Mouse (Mus musculus): ENCODE data around the gene Fxn. TPM values are rescaled to one million over a fixed set of nuclear protein-coding genes. Genes with fewer than 3 reads are reported as not detected.
"Not testable (repeated sequence)": the region's sequence is repeated elsewhere in the genome, so short reads cannot be mapped to it uniquely, and the experiment has no call there.

Fxn gene
- polyA plus RNA-seq, 2 experiments from 2014 or later: 13.2 to 16.9 TPM

DNA sequence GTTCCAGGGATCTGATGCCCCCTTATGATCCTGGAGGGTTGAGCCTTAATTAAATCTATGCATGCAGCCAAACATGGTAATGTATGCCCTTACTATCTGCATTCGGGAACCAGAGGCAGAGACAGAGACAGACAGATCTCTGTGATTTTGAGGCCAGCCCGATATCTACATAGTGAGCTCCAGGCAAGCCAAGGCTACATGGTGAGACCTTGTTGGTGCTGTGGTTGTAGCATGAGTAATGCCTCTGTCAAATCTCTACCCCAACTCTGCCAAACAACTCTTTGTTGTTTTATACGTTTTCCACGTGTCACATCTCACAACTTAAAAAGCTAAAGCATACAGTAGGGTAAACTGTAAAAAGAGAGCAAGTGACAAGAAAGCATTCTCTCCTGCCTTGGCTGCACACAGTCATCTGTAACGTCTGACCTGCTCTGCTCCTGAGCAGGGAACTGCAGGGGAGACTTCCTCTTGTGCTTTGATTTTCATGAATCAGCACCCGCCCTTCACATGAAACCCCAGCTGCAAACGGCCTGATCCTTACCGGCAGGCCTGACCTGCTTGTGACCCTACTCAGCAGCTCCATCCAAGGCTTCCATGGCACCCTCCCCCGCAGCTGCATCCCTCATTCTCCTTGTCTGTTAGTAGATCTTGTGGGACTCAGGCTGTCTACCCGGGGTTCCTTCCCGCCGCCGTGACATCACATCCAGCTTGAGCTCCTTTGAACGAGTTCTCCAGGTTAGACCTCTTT lies 38.4 kb downstream of the Fxn start:
- no peak for ATAC-seq

DNA sequence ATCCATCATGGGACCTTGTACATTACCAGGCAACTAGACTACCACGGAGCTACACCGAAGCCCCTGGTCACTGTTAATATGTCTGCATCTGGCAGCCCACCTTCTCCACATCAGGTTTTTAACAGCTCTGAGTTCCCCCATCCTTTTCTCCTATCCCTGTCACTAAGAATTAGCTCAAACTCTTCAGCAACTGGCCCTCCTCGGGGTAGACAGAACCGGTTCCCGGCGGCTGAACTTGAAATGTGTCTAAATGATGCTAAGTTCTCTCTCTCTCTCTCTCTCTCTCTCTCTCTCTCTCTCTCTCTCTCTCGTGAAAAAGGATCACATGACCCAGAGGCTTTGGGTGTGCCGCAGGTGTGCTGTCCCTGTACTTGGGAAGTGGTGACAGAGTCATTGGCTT lies 39.1 kb downstream of the Fxn start:
- ATAC-seq: no peak

DNA sequence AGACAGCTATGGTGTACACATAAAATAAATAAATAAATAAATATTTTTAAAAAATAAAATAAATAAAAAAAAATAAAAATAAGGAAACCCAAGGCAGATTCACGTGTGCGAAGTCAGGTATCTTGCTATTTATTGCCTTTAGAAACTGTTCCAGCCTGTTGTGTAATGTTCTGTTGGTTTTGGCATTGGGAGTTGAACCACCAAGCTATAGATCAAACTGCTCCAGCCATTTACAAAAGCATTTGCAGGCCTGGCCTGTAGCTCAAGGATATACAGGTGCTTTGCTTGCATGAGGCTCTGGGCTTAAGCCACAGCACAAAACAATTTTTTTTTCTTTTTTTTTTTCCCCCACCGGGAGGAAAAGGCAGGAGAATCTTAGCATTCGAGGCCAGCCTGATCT lies 42.4 kb downstream of the Fxn start:
- ATAC-seq: no peak

DNA sequence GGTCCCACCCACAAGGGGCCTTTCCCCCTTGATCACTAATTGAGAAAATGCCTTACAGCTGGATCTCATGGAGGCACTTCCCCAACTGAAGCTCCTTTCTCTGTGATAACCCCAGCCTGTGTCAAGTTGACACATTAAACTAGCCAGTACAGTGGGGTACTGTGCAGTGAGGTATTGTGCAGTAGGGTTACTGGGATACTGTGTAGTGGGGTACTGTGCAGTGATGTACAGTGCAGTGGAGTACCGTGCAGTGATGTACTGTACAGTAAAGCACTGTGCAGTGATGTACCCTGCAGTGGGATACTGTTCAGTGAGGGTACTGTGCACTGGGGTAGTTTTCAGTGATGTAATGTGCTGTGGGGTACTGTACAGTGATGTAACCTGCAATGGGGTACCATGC lies 48.0 kb downstream of the Fxn start:
- not testable (repeated sequence) for ATAC-seq

DNA sequence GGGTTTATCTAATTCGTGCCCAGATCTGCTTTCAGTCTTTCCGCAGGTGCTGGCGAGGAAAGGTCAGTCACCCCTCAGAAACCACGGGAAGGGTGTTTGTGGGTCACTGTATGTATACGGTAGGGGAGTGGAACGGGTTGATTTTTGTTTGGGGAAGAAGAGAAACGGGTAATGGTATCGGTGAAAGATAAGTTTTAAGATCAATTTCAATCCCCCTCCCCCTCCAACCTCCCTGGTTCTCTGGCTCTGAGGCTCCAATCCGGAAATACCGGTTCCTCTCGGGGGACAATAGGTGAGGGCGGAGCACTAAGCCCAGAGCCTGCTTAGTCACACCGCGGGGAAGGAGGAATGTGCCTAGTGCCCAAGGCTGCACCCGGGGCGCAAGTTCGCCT lies 55.1 kb downstream of the Fxn start:
- peak; percentile 51 for ATAC-seq

DNA sequence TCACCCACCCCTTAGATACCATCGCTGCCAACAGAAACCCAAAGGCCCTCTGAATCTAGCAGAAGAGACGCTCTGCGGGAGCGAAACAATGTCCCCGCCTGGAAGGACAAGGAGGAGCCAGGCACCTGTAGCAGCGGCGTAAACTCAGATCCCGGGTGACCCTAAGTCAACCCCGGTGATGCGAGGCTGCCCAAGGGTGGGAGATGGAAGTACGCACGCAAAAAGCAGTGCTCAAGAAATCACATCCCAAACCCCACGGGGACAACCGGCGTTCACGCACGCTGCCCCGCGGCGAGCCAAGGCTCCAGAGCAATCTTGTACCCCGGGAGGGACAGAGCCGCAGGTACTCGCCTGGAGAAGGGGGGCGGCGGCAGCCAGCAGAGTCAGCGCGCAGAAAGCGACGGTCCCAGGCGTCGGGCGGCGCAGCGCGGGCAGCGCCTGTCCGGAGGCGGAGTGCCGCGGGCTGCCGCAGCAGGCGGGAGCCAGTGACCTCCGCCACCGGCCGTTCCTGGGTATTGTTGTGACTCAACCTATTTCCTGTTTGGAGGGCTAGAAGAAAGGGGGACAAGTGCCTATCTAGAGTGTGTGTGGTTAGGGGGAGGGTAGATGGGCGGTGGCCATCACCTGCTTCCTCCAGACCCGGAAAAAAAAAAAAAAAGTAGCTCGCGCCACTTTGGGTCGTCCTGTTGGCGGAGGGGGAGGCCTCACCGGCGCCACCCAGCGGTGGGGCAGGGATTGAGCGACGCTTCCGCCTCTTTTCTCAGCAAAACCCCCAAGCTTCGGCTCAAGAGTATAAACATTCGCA lies 55.7 kb downstream of the Fxn start, which contains the start of gene Tjp2:
Gene Tjp2, minus strand, starts transcription at position 531 of the 805 bp plus-strand sequence.
- ATAC-seq: peak; percentile 75

DNA sequence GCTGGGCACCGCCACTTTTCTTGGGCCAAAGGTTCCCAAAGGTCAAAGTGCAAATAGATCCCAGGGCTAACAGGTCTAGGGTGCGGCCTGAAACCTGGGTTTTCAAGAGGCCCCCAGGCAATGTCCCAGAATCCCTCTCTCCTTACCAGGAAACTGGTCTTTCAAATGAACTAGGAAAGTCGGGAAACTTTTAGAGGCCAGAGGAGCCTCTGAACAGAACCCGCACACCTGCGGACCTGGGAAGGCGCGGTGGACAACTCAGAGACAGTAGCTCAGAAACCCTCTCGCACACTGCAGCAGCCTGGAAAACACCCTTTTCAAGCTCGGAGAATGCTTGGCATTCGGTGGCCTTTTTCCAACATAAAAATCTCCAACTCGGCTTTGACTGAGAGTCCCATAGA lies 56.6 kb downstream of the Fxn start:
- no peak for ATAC-seq

DNA sequence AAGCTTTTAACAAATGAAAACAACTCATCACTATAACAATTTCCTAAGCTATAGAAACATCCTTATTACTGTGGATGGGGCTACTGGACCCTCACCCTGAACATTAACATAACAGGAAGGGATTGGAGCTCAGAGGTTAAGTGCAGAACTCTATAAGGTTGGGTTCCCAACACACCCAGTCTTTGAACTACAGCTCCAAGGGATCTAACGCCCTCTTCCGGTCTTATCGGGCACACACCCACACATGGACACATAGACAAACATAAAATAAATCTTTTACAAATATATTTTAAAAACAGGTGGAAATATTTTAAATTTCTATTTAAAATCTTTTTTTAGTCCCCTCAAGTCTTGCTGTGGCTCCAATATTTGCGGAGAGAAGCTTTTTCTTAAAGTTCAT lies 59.0 kb downstream of the Fxn start:
- no peak for ATAC-seq

DNA sequence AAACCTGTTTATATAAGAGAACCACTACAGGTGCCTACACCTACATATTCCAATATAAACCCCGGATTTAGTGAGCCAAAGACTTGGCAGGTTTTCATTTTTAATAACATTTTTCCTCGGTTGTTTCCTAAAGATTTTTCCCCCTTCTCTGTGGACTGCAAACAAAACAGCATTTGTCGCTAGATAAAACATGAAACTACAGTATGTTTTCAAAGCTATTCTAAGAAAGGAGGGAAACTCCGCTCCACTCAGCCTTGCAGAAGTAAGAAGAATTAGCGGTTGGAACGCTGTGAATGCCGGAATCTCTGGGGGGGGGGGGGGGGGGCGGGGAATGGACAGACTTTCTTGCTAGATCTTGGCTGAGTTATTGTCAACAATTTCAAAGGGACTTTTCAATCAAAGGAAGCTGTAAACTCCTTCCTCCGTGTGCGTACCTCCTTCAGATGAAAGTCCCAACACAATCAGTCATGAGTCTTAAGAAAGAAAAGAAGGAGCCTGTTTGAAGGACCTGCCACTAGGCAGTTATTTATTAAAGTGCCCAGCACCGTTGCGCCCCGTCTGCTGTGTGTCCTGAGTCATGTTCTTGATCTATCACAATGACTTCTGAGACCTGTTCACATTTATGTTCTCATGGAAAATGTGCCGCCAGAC lies 59.5 kb downstream of the Fxn start:
- ATAC-seq: no peak

DNA sequence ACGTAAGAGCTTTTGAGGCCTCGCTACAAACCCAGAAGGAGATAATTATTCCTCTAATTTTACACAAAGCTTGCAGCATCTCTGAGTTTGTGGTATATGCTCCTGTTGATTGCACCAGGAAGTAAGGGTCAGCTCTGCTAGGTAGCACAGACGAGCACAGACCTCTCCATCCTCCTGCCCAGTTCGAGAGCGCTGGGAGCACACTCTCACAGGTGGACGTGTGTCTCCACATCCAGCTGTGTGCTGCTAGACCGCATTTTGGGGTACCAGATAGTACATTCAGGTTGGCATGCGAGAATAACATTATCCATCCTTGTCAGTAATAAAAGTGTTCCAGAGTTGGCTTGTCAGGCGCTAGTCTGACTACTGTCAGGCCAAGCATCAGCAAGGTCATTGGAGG lies 61.4 kb downstream of the Fxn start:
- ATAC-seq: no peak

DNA sequence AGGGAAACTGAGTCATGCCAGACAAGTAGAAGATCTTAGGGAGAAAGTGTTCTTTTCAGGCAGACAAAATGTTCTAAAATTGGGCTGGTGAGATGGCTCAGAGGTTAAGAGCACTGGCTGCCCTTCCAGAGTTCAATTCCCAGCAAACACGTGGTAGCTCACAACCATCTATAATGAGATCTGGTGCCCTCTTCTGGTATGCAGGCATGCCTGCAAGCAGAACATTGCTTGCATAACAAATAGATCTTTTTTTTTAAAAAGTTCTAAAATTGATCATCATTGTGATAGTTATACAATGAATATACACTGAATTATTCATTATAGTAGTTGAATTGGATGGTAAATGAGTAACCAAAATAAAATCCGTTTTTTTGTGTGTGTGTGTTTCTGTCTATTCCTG lies 62.1 kb downstream of the Fxn start:
- ATAC-seq: no peak

DNA sequence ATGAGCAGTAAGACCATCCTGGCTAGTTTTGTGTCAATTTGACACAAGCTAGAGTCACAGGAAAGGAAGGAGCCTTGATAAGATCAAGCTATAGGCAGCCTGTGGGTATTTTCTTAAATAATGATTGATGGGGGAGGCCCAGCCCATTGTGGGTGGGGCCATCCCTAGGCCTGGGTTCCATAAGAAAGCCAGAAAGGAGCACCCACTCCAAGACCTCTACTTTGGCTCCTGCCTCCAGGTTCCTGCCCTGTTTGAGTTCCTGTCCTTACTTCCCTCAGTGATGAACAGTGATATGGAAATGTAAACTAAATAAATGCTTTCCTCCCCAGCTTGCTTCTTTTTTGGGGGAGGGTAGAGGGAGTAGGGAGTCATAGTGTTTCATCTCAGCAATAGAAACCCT lies 62.6 kb downstream of the Fxn start:
- no peak for ATAC-seq

DNA sequence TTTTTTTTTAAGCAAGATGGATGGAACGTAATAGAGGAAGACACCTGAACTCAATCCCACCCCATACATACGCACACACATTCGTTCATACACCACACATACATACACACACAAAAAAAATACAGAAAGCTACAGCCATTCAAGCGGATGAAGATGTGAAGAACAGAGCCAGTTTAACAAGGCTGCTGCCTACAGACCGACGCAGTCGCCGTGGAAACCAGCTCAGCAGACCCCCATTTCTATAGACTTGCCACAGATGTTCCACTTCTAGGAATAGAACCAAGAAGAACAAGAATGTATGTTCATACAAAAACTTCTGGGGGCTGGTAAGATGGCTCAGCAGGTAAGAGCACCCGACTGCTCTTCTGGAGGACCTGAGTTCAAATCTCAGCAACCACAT lies 63.6 kb downstream of the Fxn start:
- ATAC-seq: no peak

DNA sequence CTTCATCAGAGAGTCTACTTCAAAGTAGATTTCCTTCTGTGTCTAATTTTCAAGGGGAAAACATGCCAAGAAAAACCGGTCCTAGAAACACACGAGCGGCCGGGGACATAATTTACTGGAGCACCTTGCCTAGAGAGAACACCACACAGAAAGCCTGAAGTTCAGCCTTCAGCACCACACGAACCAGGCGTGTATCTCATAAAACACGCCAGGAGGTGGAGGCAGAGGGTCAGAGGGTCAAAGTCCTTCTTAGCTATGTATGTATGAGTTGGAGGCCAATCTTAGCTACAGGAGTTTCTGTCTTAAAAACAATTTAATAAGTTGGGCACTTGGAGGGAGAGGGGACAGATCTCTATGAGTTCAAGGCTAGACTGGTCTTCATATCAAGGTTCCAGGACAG lies 65.5 kb downstream of the Fxn start:
- ATAC-seq: no peak

DNA sequence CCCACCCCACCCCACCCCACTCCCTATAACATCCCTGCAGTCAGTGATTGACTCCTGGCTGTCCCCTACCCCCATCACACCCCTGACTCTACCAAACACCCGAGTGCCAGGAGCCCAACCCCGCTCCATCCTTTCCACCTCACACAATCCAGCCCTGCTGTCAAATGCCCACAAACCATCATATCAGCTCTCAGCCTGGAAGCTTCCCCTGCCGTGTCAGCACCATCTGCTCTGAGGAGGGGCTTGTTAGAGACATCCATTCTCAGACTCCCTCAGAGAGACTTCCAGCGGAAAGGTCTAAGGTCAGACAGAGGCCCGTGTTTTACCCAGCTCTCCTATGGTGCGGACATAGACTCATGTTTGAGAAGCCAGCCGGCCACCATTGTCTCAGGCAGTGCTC lies 67.1 kb downstream of the Fxn start:
- ATAC-seq: no peak

DNA sequence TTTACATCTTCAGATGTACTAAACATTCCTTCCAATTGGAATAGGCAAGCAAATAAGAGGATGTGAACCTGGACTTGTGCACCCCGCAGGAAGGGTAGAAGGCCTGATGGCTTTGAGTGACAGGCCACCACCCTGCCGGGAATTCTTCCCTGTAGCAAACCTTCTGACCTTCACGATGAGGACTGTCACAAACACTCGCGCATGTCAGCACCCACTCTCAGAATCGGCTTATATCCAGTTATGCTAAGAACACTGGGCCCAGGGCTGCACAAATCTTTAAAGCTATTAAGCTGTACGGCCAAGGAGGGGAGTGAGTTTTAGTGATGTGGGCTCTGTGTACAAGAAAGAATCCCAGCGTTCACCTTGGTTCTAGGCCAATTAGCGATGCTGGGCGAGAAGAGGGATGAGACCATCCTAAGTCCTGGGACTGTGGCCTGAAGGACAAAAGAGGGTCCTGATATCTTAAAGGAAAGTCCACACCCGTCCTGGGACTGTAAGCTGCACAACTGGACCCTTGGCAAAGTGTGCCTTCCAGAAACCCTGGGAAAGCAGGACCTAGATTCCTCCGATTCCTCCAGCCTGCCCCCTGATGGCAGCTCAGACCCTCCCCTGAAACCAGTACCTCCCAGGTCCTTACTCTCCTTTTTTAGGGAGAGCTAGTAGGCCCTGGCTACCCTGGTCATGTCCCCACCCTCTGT lies 67.7 kb downstream of the Fxn start:
- ATAC-seq: no peak

Other genes with a start within 250 kb of the Fxn start
- not detected for gene Fam189a2, start 249.6 kb downstream of the Fxn start, polyA plus RNA-seq (2017; shearing (Covaris generic))
- 1 to 10 TPM; 4.2 to 4.6 TPM for gene Tjp2, start 55.6 kb downstream of the Fxn start, polyA plus RNA-seq (2017; shearing (Covaris generic))
- 1 to 10 TPM; 1.1 to 5.5 TPM for gene Fam122a, start 196.8 kb upstream of the Fxn start, polyA plus RNA-seq (2017; shearing (Covaris generic))